ENCODE assay signal across 10 mouse cellular contexts in genomic region chr2:103131145-103131544, GRCm38 (mm10). TPM values are rescaled to one million over a fixed set of nuclear protein-coding genes. Genes with fewer than 3 reads are reported as not detected.
A peak's percentile ranks its signal among the peaks of the same experiment; 100 is the strongest.
DNase-seq lines count a peak whose midpoint lies in the region; ATAC-seq lines count a peak whose summit lies in the region.
"Had no signal": no experiment of that assay in that cellular context is flagged by ENCODE, and none has a peak within 500 bp of the region (broad histone marks: within the 10 kb centered on the region; RNA-seq: fewer than 3 reads in every experiment).

No protein-coding gene starts in this region.

- DNase-seq in heart, adult 11 months: peak; percentile 68
- DNase-seq in heart, postnatal 36 days: no peak
- DNase-seq in midbrain, embryonic 11.5 days (ENCODE audit: low spot score, missing footprints): no peak
- DNase-seq in embryo, embryonic 9.5 days (ENCODE audit: extremely low spot score): peak; percentile 12
- DNase-seq in thymus, postnatal 0 days (ENCODE audit: low spot score): peak; percentile 56
- DNase-seq in urinary bladder, postnatal 4 days (ENCODE audit: low spot score in 2 of 2): no peak
- no peak for DNase-seq in cerebellum, adult 9-10 months

- no peak overlapping the region for H3K9ac ChIP-seq in midbrain, embryonic 13.5 days (replicated peaks)
- H3K9ac ChIP-seq in midbrain, embryonic 11.5 days (ENCODE audit: low read length): no peak overlapping the region
- H3K9ac ChIP-seq: stomach, embryonic 15.5 days had no signal

- ATAC-seq in midbrain, embryonic 13.5 days: 0 out of 2 replicates have a peak, but pooled peaks have one; percentile 37
- ATAC-seq in midbrain, embryonic 11.5 days (ENCODE audit: low FRiP score): no peak

- no peak overlapping the region for H3K4me3 ChIP-seq in midbrain, embryonic 13.5 days (replicated peaks)
- H3K4me3 ChIP-seq in midbrain, embryonic 11.5 days (ENCODE audit: low read depth, low read length): no peak overlapping the region
- H3K4me3 ChIP-seq: stomach, embryonic 15.5 days had no signal

- intact Hi-C loops in heart, postnatal 36 days (cut with DNase I): loop anchor here (2.0 kb wide), 1 partner anchor 216 kb away; no protein-coding TSS in a partner anchor

- H3K4me1 ChIP-seq in midbrain, embryonic 13.5 days (replicated peaks): no peaks in the 10 kb centered on the region
- H3K4me1 ChIP-seq in midbrain, embryonic 11.5 days (ENCODE audit: control insufficient read depth, insufficient read depth, low read length): no peaks in the 10 kb centered on the region
- H3K4me1 ChIP-seq: stomach, embryonic 15.5 days had no signal

- no peaks in the 10 kb centered on the region for H3K27me3 ChIP-seq in midbrain, embryonic 13.5 days
- H3K27me3 ChIP-seq in midbrain, embryonic 11.5 days (ENCODE audit: control insufficient read depth, insufficient read depth, low read length): no peaks in the 10 kb centered on the region
- H3K27me3 ChIP-seq: stomach, embryonic 15.5 days had no signal

- no peaks in the 10 kb centered on the region for H3K36me3 ChIP-seq in midbrain, embryonic 13.5 days
- no peaks in the 10 kb centered on the region for H3K36me3 ChIP-seq in midbrain, embryonic 11.5 days (ENCODE audit: control insufficient read depth, insufficient read depth, low read length)
- H3K36me3 ChIP-seq: stomach, embryonic 15.5 days had no signal

- H3K27ac ChIP-seq in midbrain, embryonic 13.5 days: no peak overlapping the region
- no peak overlapping the region for H3K27ac ChIP-seq in midbrain, embryonic 11.5 days (ENCODE audit: low read depth, low read length)
- H3K27ac ChIP-seq: macrophage; stomach, embryonic 15.5 days had no signal

- H3K9me3 ChIP-seq in midbrain, embryonic 13.5 days: no peaks in the 10 kb centered on the region
- H3K9me3 ChIP-seq in midbrain, embryonic 11.5 days (ENCODE audit: control insufficient read depth, low read length): no peaks in the 10 kb centered on the region
- H3K9me3 ChIP-seq: stomach, embryonic 15.5 days had no signal

- WGBS in midbrain, embryonic 13.5 days: 24% methylated on average over 4 of the region's 4 CpGs
- WGBS in midbrain, embryonic 11.5 days: 38% methylated on average over 4 of the region's 4 CpGs

- no peak overlapping the region for H3K4me2 ChIP-seq in midbrain, embryonic 13.5 days (replicated peaks)
- H3K4me2 ChIP-seq in midbrain, embryonic 11.5 days: no peak overlapping the region
- H3K4me2 ChIP-seq: stomach, embryonic 15.5 days had no signal

RNA-seq across cellular contexts. Expression of gene Apip, which starts 57.7 kb away (rescaled TPM):
- 10 to 100 TPM; 76.3 to 78.8 TPM for total RNA-seq in heart, postnatal 36 days (2021)
- 45.2 and 48.3 TPM in 2 replicates for polyA plus RNA-seq in midbrain, embryonic 13.5 days (2015; fragmentation: Nextera tagmentation; extraction: Ambion mirVana)
- 60.0 and 61.8 TPM in 2 replicates for polyA plus RNA-seq in midbrain, embryonic 11.5 days (2014; fragmentation: Nextera tagmentation; extraction: Ambion mirVana)
- polyA plus RNA-seq in thymus, postnatal 0 days (2015; fragmentation: Nextera tagmentation; extraction: Ambion mirVana): 40.7 and 42.7 TPM in 2 replicates

RNA-seq across cellular contexts. Expression of gene Pdhx, which starts 57.8 kb away (rescaled TPM):
- 100 to 1,000 TPM; 159 to 208 TPM for total RNA-seq in heart, postnatal 36 days (2021)
- 61.7 and 65.7 TPM in 2 replicates for polyA plus RNA-seq in midbrain, embryonic 13.5 days (2015; fragmentation: Nextera tagmentation; extraction: Ambion mirVana)
- 54.4 and 57.7 TPM in 2 replicates for polyA plus RNA-seq in midbrain, embryonic 11.5 days (2014; fragmentation: Nextera tagmentation; extraction: Ambion mirVana)
- 29.0 and 30.1 TPM in 2 replicates for polyA plus RNA-seq in thymus, postnatal 0 days (2015; fragmentation: Nextera tagmentation; extraction: Ambion mirVana)

Comparison
In these comparisons a context has a peak if more than half of its experiments do, and no peak if none do; other contexts are left out.
1. DNase-seq: peak in heart, adult 11 months (single experiment), embryo, embryonic 9.5 days (single experiment) and thymus, postnatal 0 days (single experiment); none in heart, postnatal 36 days (0 of 2), midbrain, embryonic 11.5 days (single experiment), urinary bladder, postnatal 4 days (0 of 2) and cerebellum, adult 9-10 months (single experiment).